Mouse (Mus musculus): Measurements from ENCODE around the gene Gm28036. TPM values are rescaled to one million over a fixed set of nuclear protein-coding genes. Genes with fewer than 3 reads are reported as not detected.

Gene Gm28036
- total RNA-seq, 2 experiments from 2014 or later = 19.7 to 19.8 TPM

Other genes with a start within 250 kb of the Gm28036 start
- gene Uqcc1, start 196.8 kb downstream of the Gm28036 start, total RNA-seq (2021) = 100 to 1,000 TPM; 184 to 197 TPM
- not detected for gene Gm15557, start 186.4 kb downstream of the Gm28036 start, total RNA-seq (2021)
- not detected for gene Gdf5, start 181.7 kb downstream of the Gm28036 start, total RNA-seq (2021)
- 10 to 100 TPM in 1 of 2 experiments, 1 to 10 TPM in 1; 8.8 to 11.1 TPM for gene Cep250, start 170.6 kb downstream of the Gm28036 start, total RNA-seq (2021)
- gene 6430550D23Rik, start 119.1 kb downstream of the Gm28036 start, total RNA-seq (2021) = under 1 TPM; 0.27 to 0.74 TPM
- 10 to 100 TPM; 80.4 to 94.0 TPM for gene Ergic3, start 119.0 kb downstream of the Gm28036 start, total RNA-seq (2021)
- not detected for gene Fer1l4, start 74.1 kb downstream of the Gm28036 start, total RNA-seq (2021)
- 1 to 10 TPM in 1 of 2 experiments, under 1 TPM in 1; 0.72 to 1.1 TPM for gene Spag4, start 61.9 kb downstream of the Gm28036 start, total RNA-seq (2021)
- gene Cpne1, start 15.1 kb downstream of the Gm28036 start, total RNA-seq (2021) = 10 to 100 TPM; 23.0 to 23.3 TPM
- gene Rbm12, start 15.1 kb downstream of the Gm28036 start, total RNA-seq (2021) = 10 to 100 TPM; 31.5 to 33.5 TPM
- 100 to 1,000 TPM; 316 to 323 TPM for gene Romo1, start 16.9 kb upstream of the Gm28036 start, total RNA-seq (2021)
- 10 to 100 TPM; 59.7 to 60.7 TPM for gene Nfs1, start 17.1 kb upstream of the Gm28036 start, total RNA-seq (2021)
- 100 to 1,000 TPM; 209 to 230 TPM for gene Rbm39, start 53.1 kb upstream of the Gm28036 start, total RNA-seq (2021)
- 10 to 100 TPM; 20.6 to 27.5 TPM for gene Phf20, start 69.4 kb upstream of the Gm28036 start, total RNA-seq (2021)
- gene Cnbd2, start 185.2 kb upstream of the Gm28036 start, total RNA-seq (2021) = 1 to 10 TPM in 1 of 2 experiments, under 1 TPM in 1; 0.81 to 1.1 TPM
- gene Scand1, start 185.6 kb upstream of the Gm28036 start, total RNA-seq (2021) = 10 to 100 TPM; 85.3 to 96.6 TPM